Mouse (Mus musculus): ENCODE measurements around the gene Stk36. TPM values are rescaled to one million over a fixed set of nuclear protein-coding genes. Genes with fewer than 3 reads are reported as not detected.

Stk36 gene
- polyA plus RNA-seq, 1 experiment from 2014 or later, result 3.2 TPM

DNA sequence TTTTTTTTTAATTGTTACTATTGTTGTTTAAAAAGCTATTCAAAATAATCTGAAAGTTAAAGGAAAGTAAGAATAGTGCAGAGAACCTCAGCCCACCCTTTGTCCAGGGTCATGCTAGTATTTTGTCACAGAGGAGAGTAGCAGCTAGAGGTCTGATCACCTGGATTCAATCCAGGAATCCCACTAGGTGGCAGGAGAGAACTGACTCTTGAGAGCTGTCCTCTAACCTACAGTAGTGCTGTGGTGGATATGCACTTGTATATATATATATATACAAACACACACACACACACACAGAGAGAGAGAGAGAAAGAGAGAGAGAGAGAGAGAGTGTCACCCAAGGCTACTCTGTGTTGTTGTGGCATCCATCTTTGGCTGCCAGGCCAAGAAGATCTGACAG is 42.7 kb downstream of the Stk36 start:
- ATAC-seq (replicated peaks; ENCODE audit: low FRiP score) (no peak), DNase-seq (ENCODE audit: low spot score) (no peak)
- no peaks in the 10 kb centered on the region for H3K4me1 ChIP-seq (replicated peaks; ENCODE audit: control insufficient read depth, insufficient read depth, low read length)
- no peak overlapping the region for H3K9ac ChIP-seq (ENCODE audit: low read depth, low read length)
- H3K27me3 ChIP-seq (replicated peaks; ENCODE audit: control insufficient read depth, insufficient read depth, low read length), result no peaks in the 10 kb centered on the region
- no peak overlapping the region for H3K4me2 ChIP-seq
- H3K4me3 ChIP-seq (ENCODE audit: low read depth, low read length), result no peak overlapping the region
- no peaks in the 10 kb centered on the region for H3K9me3 ChIP-seq (ENCODE audit: control insufficient read depth, low read length)
- no peak overlapping the region for H3K27ac ChIP-seq (ENCODE audit: low read depth, low read length)
- H3K36me3 ChIP-seq (ENCODE audit: control insufficient read depth, insufficient read depth, low read length), result no peaks in the 10 kb centered on the region

DNA sequence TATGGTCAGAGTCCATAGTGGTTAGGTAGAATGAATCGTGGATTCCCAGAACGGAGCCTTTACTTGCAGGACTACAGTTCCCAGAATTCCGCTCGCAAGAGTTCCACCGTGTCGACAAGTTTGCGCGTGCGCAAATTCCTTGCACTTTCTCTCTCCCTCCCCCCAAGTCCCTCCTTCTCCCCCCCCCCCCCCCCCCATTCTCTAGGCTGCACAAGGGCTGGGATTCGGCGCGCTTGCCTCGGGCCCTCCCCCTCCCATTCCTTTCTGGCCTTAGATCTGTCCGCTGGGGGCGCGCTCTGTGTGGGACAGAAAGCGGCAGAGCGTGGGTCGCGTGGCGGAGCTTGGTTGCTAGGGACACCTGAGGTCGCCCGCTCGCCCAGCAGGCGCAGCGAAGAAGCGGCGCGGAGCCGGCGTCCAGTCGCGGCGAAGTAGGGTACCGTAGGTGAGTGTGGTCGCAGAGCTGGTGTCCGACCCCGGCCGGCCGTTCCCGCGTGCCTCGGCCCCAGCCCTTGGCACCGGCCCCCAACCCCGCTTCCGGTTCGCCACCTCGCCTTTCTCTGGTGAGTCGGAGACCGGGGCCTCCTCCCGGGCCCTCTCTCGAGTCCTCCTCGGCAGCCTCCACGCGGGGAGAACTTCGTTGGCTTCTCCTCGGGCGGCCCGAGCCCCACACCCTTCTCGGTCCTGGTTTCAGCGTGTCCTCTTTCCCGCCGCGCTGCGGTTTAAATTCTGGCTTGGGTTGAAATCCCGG is 60.4 kb downstream of the Stk36 start, which contains the start of gene Ttll4:
Ttll4 (plus strand) TSS at position 298 of the 748 bp plus-strand sequence.
- Histone ChIP-seq H3K9ac (ENCODE audit: low read depth, low read length) (peak within 1 kb of the TSS; percentile 92), H3K27ac (ENCODE audit: low read depth, low read length) (peak within 1 kb of the TSS; percentile 88), H3K4me2 (peak within 1 kb of the TSS; percentile 81), H3K27me3 (replicated peaks; ENCODE audit: control insufficient read depth, insufficient read depth, low read length) (no peaks in the 10 kb centered on the region), H3K4me3 (ENCODE audit: low read depth, low read length) (peak within 1 kb of the TSS; percentile 87), H3K4me1 (replicated peaks; ENCODE audit: control insufficient read depth, insufficient read depth, low read length) (peaks cover 6% of the 10 kb centered on the region; the same call in 1 of the 2 replicates), H3K36me3 (ENCODE audit: control insufficient read depth, insufficient read depth, low read length) (no peaks in the 10 kb centered on the region), H3K9me3 (ENCODE audit: control insufficient read depth, low read length) (no peaks in the 10 kb centered on the region)
- DNase-seq (ENCODE audit: low spot score) (peak; percentile 90), ATAC-seq (replicated peaks; ENCODE audit: low FRiP score) (peak; percentile 97)
- WGBS, result under 1% methylated on average over 61 of the region's 66 CpGs

DNA sequence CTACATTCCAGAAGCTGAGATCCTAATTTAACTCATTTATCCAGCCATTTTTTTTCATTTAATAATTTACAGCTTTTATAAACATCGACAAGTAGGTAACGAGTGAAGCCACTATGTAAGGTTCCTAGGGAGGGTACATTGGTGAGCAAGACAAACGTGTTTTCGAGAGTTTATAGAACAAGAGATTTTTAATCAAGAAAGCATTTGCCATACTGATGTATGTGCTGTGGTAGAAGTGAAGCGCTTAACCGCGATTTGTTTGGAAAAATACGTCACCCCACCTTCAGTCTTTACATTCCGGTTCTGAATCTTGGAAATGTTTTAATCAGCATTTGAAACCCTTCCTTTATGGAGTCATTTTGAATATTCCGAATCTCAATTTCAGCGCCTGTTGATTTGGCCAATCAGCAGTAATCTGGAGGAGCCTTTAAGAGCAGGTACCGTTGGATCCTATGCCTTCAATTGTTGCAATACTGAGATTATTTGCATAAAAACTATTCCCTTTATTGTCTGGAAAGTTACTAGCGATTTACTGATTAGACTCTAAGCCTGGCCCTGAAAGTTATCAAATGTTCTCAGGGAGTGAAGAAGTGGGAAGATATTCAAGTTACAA is 61.1 kb downstream of the Stk36 start:
- peak overlapping the region; percentile 81 for H3K4me2 ChIP-seq
- H3K4me1 ChIP-seq (replicated peaks; ENCODE audit: control insufficient read depth, insufficient read depth, low read length), result peaks cover 6% of the 10 kb centered on the region; the same call in 1 of the 2 replicates
- no peak; the same call in 1 of the 2 replicates for ATAC-seq (replicated peaks; ENCODE audit: low FRiP score)
- no peak for DNase-seq (ENCODE audit: low spot score)
- WGBS, result 3% methylated on average over 13 of the region's 13 CpGs
- no peaks in the 10 kb centered on the region for H3K27me3 ChIP-seq (replicated peaks; ENCODE audit: control insufficient read depth, insufficient read depth, low read length)
- H3K4me3 ChIP-seq (ENCODE audit: low read depth, low read length), result peak overlapping the region; percentile 87
- H3K9me3 ChIP-seq (ENCODE audit: control insufficient read depth, low read length), result no peaks in the 10 kb centered on the region
- H3K36me3 ChIP-seq (ENCODE audit: control insufficient read depth, insufficient read depth, low read length), result no peaks in the 10 kb centered on the region
- H3K9ac ChIP-seq (ENCODE audit: low read depth, low read length), result peak overlapping the region; percentile 92
- peak overlapping the region; percentile 88 for H3K27ac ChIP-seq (ENCODE audit: low read depth, low read length)

DNA sequence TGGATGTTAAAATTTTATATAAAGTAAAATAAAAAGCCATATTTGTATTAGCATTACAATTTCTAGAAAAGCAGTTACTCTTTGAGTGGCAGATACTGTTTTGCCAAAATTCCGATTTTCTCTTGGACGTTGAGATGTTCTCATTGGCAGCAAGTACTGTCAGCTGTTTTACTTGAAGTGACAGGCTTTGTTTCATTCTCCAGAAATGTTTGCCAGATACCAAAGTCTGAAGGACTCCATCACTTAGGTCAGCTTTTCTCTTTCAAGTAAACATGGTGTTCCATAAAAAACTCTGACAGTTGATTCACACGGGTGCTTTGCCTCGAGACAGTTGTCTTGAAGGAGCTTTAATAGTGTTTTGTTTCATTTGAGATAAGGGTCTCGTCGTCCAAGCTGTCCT is 63.9 kb downstream of the Stk36 start:
- peaks cover 6% of the 10 kb centered on the region; the same call in 1 of the 2 replicates for H3K4me1 ChIP-seq (replicated peaks; ENCODE audit: control insufficient read depth, insufficient read depth, low read length)
- no peak for ATAC-seq (replicated peaks; ENCODE audit: low FRiP score)
- no peaks in the 10 kb centered on the region for H3K9me3 ChIP-seq (ENCODE audit: control insufficient read depth, low read length)
- no peak overlapping the region for H3K27ac ChIP-seq (ENCODE audit: low read depth, low read length)
- H3K4me2 ChIP-seq, result no peak overlapping the region
- H3K4me3 ChIP-seq (ENCODE audit: low read depth, low read length), result no peak overlapping the region
- no peaks in the 10 kb centered on the region for H3K36me3 ChIP-seq (ENCODE audit: control insufficient read depth, insufficient read depth, low read length)
- WGBS, result 65% methylated on average over 6 of the region's 6 CpGs
- H3K9ac ChIP-seq (ENCODE audit: low read depth, low read length), result no peak overlapping the region
- DNase-seq (ENCODE audit: low spot score), result no peak
- H3K27me3 ChIP-seq (replicated peaks; ENCODE audit: control insufficient read depth, insufficient read depth, low read length), result no peaks in the 10 kb centered on the region

DNA sequence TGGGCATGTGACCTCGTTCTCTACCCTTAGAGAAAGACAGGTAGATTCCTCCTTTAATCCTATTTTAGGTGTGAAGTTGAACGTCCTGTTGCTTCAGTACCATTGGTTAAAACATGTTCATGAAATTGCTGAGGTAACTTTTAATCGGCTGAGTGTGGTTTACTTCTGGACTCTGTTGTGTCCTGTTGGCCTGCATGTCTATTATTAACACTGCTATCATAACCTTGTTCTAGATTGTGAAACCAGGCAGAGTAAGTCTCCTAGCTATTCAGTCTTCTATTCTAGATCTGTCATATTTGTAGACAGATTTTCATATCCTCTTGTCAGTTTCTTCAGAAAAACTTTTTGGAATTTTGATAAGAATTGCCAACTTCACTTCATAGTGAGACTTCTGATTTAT is 67.1 kb downstream of the Stk36 start:
- whole genome bisulfite sequencing, result 82% methylated on average over 3 of the region's 3 CpGs
- no peak overlapping the region for H3K4me3 ChIP-seq (ENCODE audit: low read depth, low read length)
- H3K4me1 ChIP-seq (replicated peaks; ENCODE audit: control insufficient read depth, insufficient read depth, low read length), result peaks cover 6% of the 10 kb centered on the region; the same call in 1 of the 2 replicates
- no peak overlapping the region for H3K4me2 ChIP-seq
- no peaks in the 10 kb centered on the region; the same call in 1 of the 2 replicates for H3K36me3 ChIP-seq (ENCODE audit: control insufficient read depth, insufficient read depth, low read length)
- DNase-seq (ENCODE audit: low spot score), result no peak
- no peak overlapping the region for H3K27ac ChIP-seq (ENCODE audit: low read depth, low read length)
- ATAC-seq (replicated peaks; ENCODE audit: low FRiP score), result no peak
- H3K9ac ChIP-seq (ENCODE audit: low read depth, low read length), result no peak overlapping the region
- no peaks in the 10 kb centered on the region for H3K27me3 ChIP-seq (replicated peaks; ENCODE audit: control insufficient read depth, insufficient read depth, low read length)
- no peaks in the 10 kb centered on the region for H3K9me3 ChIP-seq (ENCODE audit: control insufficient read depth, low read length)

DNA sequence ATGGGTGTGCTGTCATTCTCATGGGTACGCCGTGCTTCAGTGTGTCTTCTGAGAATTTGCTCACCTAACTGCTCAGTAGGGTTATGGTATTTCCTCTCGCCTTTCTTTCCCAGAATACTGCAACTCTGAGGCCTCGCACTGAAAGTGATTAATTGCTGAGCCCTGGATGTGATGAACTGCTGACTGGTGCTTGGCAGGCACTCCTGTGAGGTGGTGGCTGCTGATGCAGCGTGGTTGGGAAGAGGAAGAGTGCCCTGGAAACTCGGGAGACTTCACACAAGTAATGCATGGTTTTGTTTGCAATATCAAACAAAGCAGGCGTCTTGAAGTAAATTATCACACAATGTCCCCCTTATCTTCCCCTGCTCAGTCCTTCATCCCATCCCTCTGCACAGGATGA is 71.5 kb downstream of the Stk36 start:
- 74% methylated on average over 7 of the region's 7 CpGs for WGBS
- Histone ChIP-seq H3K36me3 (ENCODE audit: control insufficient read depth, insufficient read depth, low read length) (peaks cover 3% of the 10 kb centered on the region), H3K4me3 (ENCODE audit: low read depth, low read length) (no peak overlapping the region), H3K9ac (ENCODE audit: low read depth, low read length) (no peak overlapping the region), H3K27me3 (replicated peaks; ENCODE audit: control insufficient read depth, insufficient read depth, low read length) (no peaks in the 10 kb centered on the region), H3K27ac (ENCODE audit: low read depth, low read length) (no peak overlapping the region), H3K4me2 (no peak overlapping the region), H3K9me3 (ENCODE audit: control insufficient read depth, low read length) (no peaks in the 10 kb centered on the region), H3K4me1 (replicated peaks; ENCODE audit: control insufficient read depth, insufficient read depth, low read length) (no peaks in the 10 kb centered on the region)
- no peak for DNase-seq (ENCODE audit: low spot score)
- no peak for ATAC-seq (replicated peaks; ENCODE audit: low FRiP score)

DNA sequence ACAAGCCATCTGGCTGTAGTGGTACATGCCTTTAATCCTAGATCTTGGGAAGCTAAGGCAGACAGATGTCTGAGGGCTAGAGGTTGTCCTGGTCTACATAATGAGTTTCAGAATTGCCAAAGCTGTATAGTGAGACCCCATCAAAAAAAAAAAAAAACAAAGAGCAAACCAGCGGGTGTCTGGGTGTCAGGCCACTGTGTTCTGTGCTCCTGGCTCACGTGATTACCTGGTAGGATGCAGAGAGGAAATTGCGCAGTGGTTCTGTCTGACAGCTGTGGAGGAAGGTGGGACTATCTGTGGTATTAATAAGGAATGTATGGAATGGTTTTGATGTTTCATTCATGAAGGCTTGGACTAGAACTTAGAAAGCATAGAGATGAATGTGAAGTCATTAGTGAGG is 75.6 kb downstream of the Stk36 start:
- 81% methylated on average over 3 of the region's 3 CpGs for WGBS
- no peaks in the 10 kb centered on the region for H3K27me3 ChIP-seq (replicated peaks; ENCODE audit: control insufficient read depth, insufficient read depth, low read length)
- H3K27ac ChIP-seq (ENCODE audit: low read depth, low read length), result no peak overlapping the region
- peaks cover 27% of the 10 kb centered on the region for H3K36me3 ChIP-seq (ENCODE audit: control insufficient read depth, insufficient read depth, low read length)
- no peak overlapping the region for H3K4me2 ChIP-seq
- H3K9me3 ChIP-seq (ENCODE audit: control insufficient read depth, low read length), result no peaks in the 10 kb centered on the region
- H3K4me3 ChIP-seq (ENCODE audit: low read depth, low read length), result no peak overlapping the region
- no peak for ATAC-seq (replicated peaks; ENCODE audit: low FRiP score)
- H3K4me1 ChIP-seq (replicated peaks; ENCODE audit: control insufficient read depth, insufficient read depth, low read length), result no peaks in the 10 kb centered on the region
- DNase-seq (ENCODE audit: low spot score), result no peak
- no peak overlapping the region for H3K9ac ChIP-seq (ENCODE audit: low read depth, low read length)

DNA sequence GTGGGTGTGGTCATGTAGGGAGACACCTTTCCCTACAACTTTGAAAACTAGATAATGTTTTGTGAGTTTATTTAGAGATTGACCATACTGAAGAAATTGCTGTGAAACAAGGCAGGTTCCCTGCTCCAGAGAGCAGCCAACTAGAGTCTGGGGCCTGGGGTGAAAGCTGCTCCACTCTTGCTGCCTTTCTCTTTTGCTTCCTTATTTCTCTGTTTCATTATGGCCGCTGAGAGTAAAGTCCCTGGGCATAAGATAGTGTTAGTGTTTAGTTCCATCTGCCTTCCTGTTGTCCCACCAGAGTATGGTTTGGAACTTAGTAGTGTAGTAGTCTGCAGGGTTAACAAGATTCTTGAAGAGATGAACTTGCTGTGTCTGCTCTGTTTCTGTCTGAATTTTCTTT is 76.6 kb downstream of the Stk36 start:
- WGBS, result 80% methylated on average over 1 of the region's 1 CpGs
- no peak overlapping the region for H3K27ac ChIP-seq (ENCODE audit: low read depth, low read length)
- no peaks in the 10 kb centered on the region for H3K4me1 ChIP-seq (replicated peaks; ENCODE audit: control insufficient read depth, insufficient read depth, low read length)
- H3K4me2 ChIP-seq, result no peak overlapping the region
- no peak overlapping the region for H3K9ac ChIP-seq (ENCODE audit: low read depth, low read length)
- H3K36me3 ChIP-seq (ENCODE audit: control insufficient read depth, insufficient read depth, low read length), result peaks cover 32% of the 10 kb centered on the region
- no peak overlapping the region for H3K4me3 ChIP-seq (ENCODE audit: low read depth, low read length)
- no peaks in the 10 kb centered on the region for H3K9me3 ChIP-seq (ENCODE audit: control insufficient read depth, low read length)
- H3K27me3 ChIP-seq (replicated peaks; ENCODE audit: control insufficient read depth, insufficient read depth, low read length), result no peaks in the 10 kb centered on the region
- no peak for ATAC-seq (replicated peaks; ENCODE audit: low FRiP score)
- no peak for DNase-seq (ENCODE audit: low spot score)
